Mouse (Mus musculus): Measurements from ENCODE around the gene Adh4. TPM values are rescaled to one million over a fixed set of nuclear protein-coding genes. Genes with fewer than 3 reads are reported as not detected.

The Adh4 gene
- polyA plus RNA-seq, 1 experiment: not detected

DNA sequence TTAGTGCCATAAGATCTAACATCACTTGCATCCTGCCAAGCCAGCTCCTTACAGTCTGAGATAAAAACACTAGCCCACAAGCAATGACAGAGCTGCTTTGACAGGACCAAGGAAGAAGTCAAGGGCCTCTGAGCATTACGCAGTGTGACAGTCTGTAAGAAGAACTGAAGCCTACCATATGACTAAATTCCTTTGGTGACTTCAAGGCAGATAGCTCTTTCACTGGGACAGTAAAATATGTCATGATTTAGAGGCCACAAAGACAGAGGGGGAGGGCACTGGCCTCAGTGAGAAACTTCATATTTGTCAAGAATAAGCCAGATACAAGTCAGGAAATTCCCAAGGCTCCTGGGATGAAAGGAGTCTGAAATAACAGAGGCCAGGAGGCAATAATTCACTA, 7.3 kb upstream of the Adh4 start:
- TF ChIP-seq CTCF (IDR thresholded peaks at IDR 0.05; ENCODE audit: low read depth, low read length) (no peak), POLR2A (IDR thresholded peaks at IDR 0.05; ENCODE audit: borderline replicate concordance, low read depth, low read length) (no peak)
- Histone ChIP-seq H3K4me1 (ENCODE audit: control insufficient read depth, insufficient read depth, low read length) (no peaks in the 10 kb centered on the region), H3K4me3 (ENCODE audit: insufficient read depth, low read length) (no peak overlapping the region), H3K27ac (ENCODE audit: insufficient read depth, low read depth, low read length) (no peak overlapping the region)

DNA sequence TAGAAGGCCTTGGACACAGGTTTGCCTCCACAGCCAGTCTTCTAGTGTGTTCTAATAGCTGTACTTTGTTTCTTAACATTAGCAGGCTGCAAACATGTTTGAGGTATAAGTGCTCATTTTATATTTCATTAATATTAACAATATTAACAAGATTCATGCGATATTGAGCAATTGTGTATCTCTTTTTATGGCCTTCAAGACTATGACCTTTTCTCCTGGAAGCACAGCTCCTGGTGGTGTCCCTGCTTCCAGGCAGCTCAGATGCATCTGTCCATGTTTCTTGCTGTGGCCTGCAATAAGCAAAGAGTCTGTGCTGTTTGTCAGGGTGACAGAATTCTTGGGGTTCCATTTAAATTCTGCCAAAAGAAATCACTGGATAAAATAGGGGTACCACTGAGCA, 5.7 kb upstream of the Adh4 start:
- no peak overlapping the region for H3K27ac ChIP-seq (ENCODE audit: insufficient read depth, low read depth, low read length)
- H3K4me1 ChIP-seq (ENCODE audit: control insufficient read depth, insufficient read depth, low read length): no peaks in the 10 kb centered on the region
- no peak for TF ChIP-seq POLR2A (IDR thresholded peaks at IDR 0.05; ENCODE audit: borderline replicate concordance, low read depth, low read length)
- no peak for TF ChIP-seq CTCF (IDR thresholded peaks at IDR 0.05; ENCODE audit: low read depth, low read length)
- no peak overlapping the region for H3K4me3 ChIP-seq (ENCODE audit: insufficient read depth, low read length)

DNA sequence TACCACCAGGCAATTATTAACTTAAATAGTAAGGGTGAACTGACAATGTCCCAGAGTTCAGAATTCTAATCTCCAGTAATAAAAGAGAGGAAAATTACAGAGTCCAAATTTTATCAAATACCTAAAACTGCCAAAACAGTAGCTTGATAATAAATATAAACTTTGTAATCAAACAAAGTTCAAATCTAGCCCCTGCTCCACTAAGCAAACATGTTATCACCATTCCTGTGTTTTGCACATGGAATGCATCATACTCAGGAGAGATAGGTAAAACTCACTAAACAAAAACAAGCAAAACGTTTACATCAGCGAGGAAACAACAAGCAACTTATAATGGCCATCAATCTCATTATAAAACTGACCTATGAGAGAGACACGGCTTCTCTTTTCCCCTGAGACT, 5.1 kb upstream of the Adh4 start:
- Histone ChIP-seq H3K4me3 (ENCODE audit: insufficient read depth, low read length) (no peak overlapping the region), H3K4me1 (ENCODE audit: control insufficient read depth, insufficient read depth, low read length) (no peaks in the 10 kb centered on the region), H3K27ac (ENCODE audit: insufficient read depth, low read depth, low read length) (no peak overlapping the region)
- TF ChIP-seq CTCF (IDR thresholded peaks at IDR 0.05; ENCODE audit: low read depth, low read length): no peak
- no peak for TF ChIP-seq POLR2A (IDR thresholded peaks at IDR 0.05; ENCODE audit: borderline replicate concordance, low read depth, low read length)

DNA sequence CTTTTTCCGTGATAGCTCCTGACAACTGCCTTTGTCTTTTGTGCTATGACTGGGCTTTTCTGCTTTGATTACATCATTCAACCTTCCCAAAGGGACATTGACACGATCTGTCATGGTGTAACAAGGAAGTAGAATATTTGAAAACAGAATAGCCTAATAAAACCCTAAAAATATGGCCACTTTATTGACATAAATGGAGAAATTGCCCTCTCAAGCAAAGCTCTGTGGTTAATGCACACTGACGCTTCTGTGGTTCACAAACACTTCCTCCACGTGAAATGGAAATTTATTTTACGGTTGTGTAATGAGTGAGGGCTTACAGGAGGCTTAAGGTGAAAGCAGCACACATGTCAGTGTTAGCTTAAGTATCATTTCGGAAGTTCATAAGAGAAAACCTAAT, 4.1 kb downstream of the Adh4 start:
- Histone ChIP-seq H3K4me3 (ENCODE audit: insufficient read depth, low read length) (no peak overlapping the region), H3K4me1 (ENCODE audit: control insufficient read depth, insufficient read depth, low read length) (no peaks in the 10 kb centered on the region)
- no peak for TF ChIP-seq CTCF (IDR thresholded peaks at IDR 0.05; ENCODE audit: low read depth, low read length)
- TF ChIP-seq POLR2A (IDR thresholded peaks at IDR 0.05; ENCODE audit: borderline replicate concordance, low read depth, low read length): no peak

DNA sequence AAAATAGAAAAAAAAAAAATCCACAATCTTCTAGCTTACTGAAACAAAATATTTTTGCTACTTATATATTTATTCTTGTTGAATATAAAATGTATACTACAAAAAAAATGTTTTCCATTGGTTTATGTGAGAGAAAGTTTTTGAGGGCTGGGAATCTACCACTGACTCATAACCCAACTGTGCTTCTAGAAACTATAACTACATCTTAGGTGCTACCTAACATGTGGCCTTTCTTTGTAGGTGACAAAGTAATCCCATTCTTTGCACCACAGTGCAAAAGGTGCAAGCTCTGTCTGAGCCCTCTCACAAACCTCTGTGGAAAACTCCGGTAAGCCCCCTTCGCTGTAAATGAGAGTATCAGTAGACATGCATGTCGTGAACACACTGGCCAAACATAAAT, 5.1 kb downstream of the Adh4 start:
- TF ChIP-seq CTCF (IDR thresholded peaks at IDR 0.05; ENCODE audit: low read depth, low read length) (no peak), POLR2A (IDR thresholded peaks at IDR 0.05; ENCODE audit: borderline replicate concordance, low read depth, low read length) (no peak)
- Histone ChIP-seq H3K27ac (ENCODE audit: insufficient read depth, low read depth, low read length) (no peak overlapping the region), H3K4me3 (ENCODE audit: insufficient read depth, low read length) (no peak overlapping the region), H3K4me1 (ENCODE audit: control insufficient read depth, insufficient read depth, low read length) (no peaks in the 10 kb centered on the region)

More for the DNA sequence above, 4.1 kb downstream of the Adh4 start:
- no peak overlapping the region for H3K27ac ChIP-seq (ENCODE audit: insufficient read depth, low read depth, low read length)

DNA sequence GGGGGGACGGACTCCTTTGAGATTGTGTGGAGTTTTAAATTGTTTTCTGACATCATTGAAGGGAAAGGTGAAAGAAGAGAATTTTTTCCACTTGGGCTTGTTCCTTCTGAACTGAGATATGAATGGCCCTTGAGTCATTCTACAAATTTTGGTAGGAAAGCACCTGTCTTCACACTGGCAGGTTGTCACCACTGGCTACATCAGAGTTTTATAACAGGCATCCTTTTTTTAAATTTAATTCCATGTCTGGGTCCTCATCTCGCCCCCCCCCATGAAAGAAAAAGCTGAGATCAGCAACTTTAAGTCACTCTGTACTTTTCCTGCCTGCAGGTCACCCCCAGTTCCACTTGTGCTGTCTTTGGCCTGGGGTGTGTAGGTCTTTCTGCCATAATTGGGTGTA, 8.4 kb downstream of the Adh4 start:
- Histone ChIP-seq H3K4me1 (ENCODE audit: control insufficient read depth, insufficient read depth, low read length) (no peaks in the 10 kb centered on the region), H3K27ac (ENCODE audit: insufficient read depth, low read depth, low read length) (no peak overlapping the region), H3K4me3 (ENCODE audit: insufficient read depth, low read length) (no peak overlapping the region)
- no peak for TF ChIP-seq POLR2A (IDR thresholded peaks at IDR 0.05; ENCODE audit: borderline replicate concordance, low read depth, low read length)
- no peak for TF ChIP-seq CTCF (IDR thresholded peaks at IDR 0.05; ENCODE audit: low read depth, low read length)

DNA sequence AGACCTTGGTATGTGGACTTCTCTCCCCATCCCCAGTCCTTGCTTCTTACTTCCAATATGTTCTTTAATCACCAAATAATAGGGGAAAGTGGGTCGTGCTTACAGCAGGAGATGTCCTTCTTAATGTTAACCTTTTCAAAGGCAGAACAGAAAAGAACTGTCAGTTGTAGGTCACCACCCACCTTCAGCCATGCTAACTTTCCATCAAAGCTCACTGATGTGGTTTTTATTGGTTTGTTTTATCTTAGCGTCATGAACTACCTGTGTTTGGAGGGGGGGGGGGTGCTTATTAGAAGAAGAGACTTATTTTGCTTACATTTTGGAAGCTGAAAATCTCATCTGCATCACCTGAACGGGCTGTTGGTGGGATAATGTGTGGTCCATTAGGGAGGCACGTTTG, 9.0 kb downstream of the Adh4 start:
- TF ChIP-seq CTCF (IDR thresholded peaks at IDR 0.05; ENCODE audit: low read depth, low read length) (no peak), POLR2A (IDR thresholded peaks at IDR 0.05; ENCODE audit: borderline replicate concordance, low read depth, low read length) (no peak)
- Histone ChIP-seq H3K4me3 (ENCODE audit: insufficient read depth, low read length) (no peak overlapping the region), H3K27ac (ENCODE audit: insufficient read depth, low read depth, low read length) (no peak overlapping the region), H3K4me1 (ENCODE audit: control insufficient read depth, insufficient read depth, low read length) (no peaks in the 10 kb centered on the region)

DNA sequence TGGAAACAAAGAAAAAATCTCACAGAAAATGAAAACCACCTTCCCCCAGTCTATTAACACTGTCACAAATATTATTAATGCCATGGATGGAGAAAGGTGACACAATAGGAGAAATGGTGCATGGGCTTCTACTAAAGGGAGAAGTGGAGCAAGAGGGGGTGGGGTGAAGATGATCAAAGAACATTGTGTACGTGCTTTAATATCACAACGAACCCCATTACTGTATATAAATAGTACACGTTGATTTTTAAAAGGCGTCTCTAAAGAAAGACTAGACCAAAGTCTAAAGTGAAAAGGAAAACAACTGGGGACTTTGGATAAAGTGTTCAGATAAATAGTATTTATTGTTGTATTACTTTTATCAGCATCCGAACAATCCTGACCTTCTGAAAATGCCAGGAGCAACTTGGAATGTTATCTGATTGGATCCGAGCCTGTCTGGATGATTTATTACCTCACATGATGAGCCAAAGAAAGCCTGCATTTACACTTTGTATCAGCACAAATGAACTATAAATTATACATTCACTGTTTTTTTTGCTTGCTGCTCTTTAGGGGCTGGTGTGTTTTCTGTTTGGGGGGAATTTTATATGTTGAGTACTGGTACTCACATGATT, 15.2 kb downstream of the Adh4 start:
- Histone ChIP-seq H3K4me3 (ENCODE audit: insufficient read depth, low read length) (no peak overlapping the region), H3K4me1 (ENCODE audit: control insufficient read depth, insufficient read depth, low read length) (no peaks in the 10 kb centered on the region), H3K27ac (ENCODE audit: insufficient read depth, low read depth, low read length) (no peak overlapping the region)
- TF ChIP-seq POLR2A (IDR thresholded peaks at IDR 0.05; ENCODE audit: borderline replicate concordance, low read depth, low read length) (no peak), CTCF (IDR thresholded peaks at IDR 0.05; ENCODE audit: low read depth, low read length) (no peak)

DNA sequence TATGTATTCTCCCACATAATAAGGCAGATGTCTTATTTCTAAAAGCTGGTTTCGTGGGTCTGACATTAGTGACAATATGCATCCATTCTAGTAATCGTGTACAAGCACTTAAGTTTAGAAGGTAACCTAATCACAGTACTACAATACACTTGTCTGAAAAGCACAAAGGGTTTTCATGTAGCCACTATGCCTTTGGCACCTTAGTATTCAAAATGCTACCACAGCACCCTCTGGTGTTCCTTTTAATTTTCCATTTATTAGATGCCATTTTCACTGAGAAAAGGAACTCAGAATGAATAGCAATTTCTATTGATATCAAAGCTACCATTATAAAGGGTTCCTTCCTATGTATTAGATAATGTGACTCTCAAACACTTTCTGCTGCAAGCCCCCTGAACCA, 16.6 kb downstream of the Adh4 start:
- Histone ChIP-seq H3K27ac (ENCODE audit: insufficient read depth, low read depth, low read length) (no peak overlapping the region), H3K4me3 (ENCODE audit: insufficient read depth, low read length) (no peak overlapping the region), H3K4me1 (ENCODE audit: control insufficient read depth, insufficient read depth, low read length) (no peaks in the 10 kb centered on the region)
- no peak for TF ChIP-seq CTCF (IDR thresholded peaks at IDR 0.05; ENCODE audit: low read depth, low read length)
- no peak for TF ChIP-seq POLR2A (IDR thresholded peaks at IDR 0.05; ENCODE audit: borderline replicate concordance, low read depth, low read length)

DNA sequence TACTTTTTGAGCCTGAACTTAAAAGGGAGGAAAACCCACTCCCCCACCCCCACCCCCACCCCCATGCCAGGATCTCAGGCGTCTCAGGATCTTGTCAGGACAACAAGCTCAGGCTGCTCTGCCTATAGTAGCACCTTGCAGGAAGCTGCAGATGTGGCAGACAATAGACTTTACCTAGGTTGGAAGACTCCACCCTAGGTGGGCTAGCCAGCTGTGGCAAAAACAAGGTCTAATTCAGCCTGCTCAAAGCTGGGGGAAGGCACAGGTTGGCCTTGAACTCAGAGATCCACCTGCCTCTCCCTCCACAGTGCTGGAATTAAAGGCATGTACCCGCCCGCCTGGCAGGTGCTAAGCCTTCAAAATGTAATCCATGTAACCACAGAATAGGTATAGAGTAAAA, 23.4 kb downstream of the Adh4 start:
- Histone ChIP-seq H3K4me1 (ENCODE audit: control insufficient read depth, insufficient read depth, low read length) (peaks cover 4% of the 10 kb centered on the region; the same call in 1 of the 2 replicates), H3K27ac (ENCODE audit: insufficient read depth, low read depth, low read length) (no peak overlapping the region), H3K4me3 (ENCODE audit: insufficient read depth, low read length) (no peak overlapping the region)
- no peak for TF ChIP-seq POLR2A (IDR thresholded peaks at IDR 0.05; ENCODE audit: borderline replicate concordance, low read depth, low read length)
- TF ChIP-seq CTCF (IDR thresholded peaks at IDR 0.05; ENCODE audit: low read depth, low read length): no peak

DNA sequence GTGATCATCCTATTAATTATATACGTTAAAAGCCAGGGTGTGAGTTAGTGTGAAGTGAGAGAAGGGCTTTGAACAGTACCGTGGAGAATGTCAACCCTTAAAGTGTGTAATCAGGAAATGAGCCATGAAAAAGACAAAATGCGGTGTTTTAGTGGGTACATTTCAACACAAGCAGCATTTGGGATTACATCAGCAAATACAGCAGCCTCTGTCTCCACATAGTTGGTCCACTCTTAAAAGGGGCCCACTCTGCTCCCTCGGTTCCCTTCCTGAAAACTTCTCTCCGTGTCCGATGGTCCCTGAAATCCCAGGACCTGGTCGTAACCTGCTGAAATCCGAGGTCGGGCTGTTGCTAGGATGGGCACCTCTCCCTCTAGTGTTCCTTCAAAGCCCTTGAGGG, 26.9 kb downstream of the Adh4 start:
- peak overlapping the region; percentile 67 for H3K4me3 ChIP-seq (ENCODE audit: insufficient read depth, low read length)
- no peak for TF ChIP-seq POLR2A (IDR thresholded peaks at IDR 0.05; ENCODE audit: borderline replicate concordance, low read depth, low read length)
- no peak for TF ChIP-seq CTCF (IDR thresholded peaks at IDR 0.05; ENCODE audit: low read depth, low read length)
- peak overlapping the region; percentile 51 for H3K27ac ChIP-seq (ENCODE audit: insufficient read depth, low read depth, low read length)
- H3K4me1 ChIP-seq (ENCODE audit: control insufficient read depth, insufficient read depth, low read length): peaks cover 8% of the 10 kb centered on the region
